Mouse (Mus musculus): ENCODE results near the gene Dbndd2. TPM values are rescaled to one million over a fixed set of nuclear protein-coding genes. Genes with fewer than 3 reads are reported as not detected.

The Dbndd2 gene
- polyA plus RNA-seq, 2 experiments: 4.0 to 5.8 TPM

- Histone ChIP-seq H3K4me3 (ENCODE audit: insufficient read depth in 1 of 2, low read depth in 2 of 2, low read length in 2 of 2) (no peak overlapping the region), H3K9me3 (ENCODE audit: control insufficient read depth, low read length) (no peaks in the 10 kb centered on the region), H3K27me3 (ENCODE audit: control insufficient read depth, insufficient read depth, low read length) (peaks cover 14% of the 10 kb centered on the region), H3K27ac (no peak overlapping the region), H3K36me3 (replicated peaks; ENCODE audit: control insufficient read depth, insufficient read depth, low read depth) (no peaks in the 10 kb centered on the region), H3K4me2 (ENCODE audit: low read depth) (no peak overlapping the region), H3K9ac (replicated peaks) (no peak overlapping the region), H3K4me1 (replicated peaks; ENCODE audit: control insufficient read depth in 2 of 2, insufficient read depth in 2 of 2, low read length in 1 of 2) (peaks cover 0 to 4% of the 10 kb centered on the region in 2 experiments; a peak in 1 of 4 replicates)
- ATAC-seq (ENCODE audit: insufficient read depth): no peak
- no peak for TF ChIP-seq EP300 (IDR thresholded peaks at IDR 0.05; ENCODE audit: low read depth)
- TF ChIP-seq CTCF (IDR thresholded peaks at IDR 0.05; ENCODE audit: low read depth): no peak
- no peak for DNase-seq (ENCODE audit: low read depth in 3 of 3, low spot score in 3 of 3)
- 77% methylated on average over 1 of the region's 1 CpGs for WGBS (ENCODE audit: insufficient replicate concordance)
These were observed 37.8 kb upstream of the Dbndd2 start for GRCm38 (mm10) chr2:164448140-164448539.

DNA sequence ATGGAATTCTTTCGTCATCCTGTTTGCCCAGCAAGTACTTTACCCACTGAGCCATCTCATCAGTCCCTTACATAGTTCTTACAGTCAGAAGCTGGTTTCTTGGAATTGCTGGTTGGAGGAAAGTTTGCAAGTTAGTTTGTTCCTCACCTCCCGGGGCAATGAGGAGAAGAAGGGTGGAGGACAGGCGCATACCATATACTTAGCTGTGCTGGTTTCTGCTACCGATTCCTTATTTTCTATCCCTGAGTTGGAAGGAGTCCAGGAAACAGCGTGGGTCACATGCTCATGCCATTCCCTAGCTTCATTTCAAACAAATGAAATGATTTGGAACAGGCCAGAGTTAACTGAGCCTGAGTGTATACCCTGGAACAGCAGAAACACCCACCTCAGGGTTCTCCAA, 37.0 kb upstream of the Dbndd2 start:
- H3K4me3 ChIP-seq (ENCODE audit: insufficient read depth in 1 of 2, low read depth in 2 of 2, low read length in 2 of 2): no peak overlapping the region
- TF ChIP-seq CTCF (IDR thresholded peaks at IDR 0.05; ENCODE audit: low read depth) (no peak), EP300 (IDR thresholded peaks at IDR 0.05; ENCODE audit: low read depth) (no peak)
- H3K36me3 ChIP-seq (replicated peaks; ENCODE audit: control insufficient read depth, insufficient read depth, low read depth): no peaks in the 10 kb centered on the region
- peaks cover 6% of the 10 kb centered on the region for H3K27me3 ChIP-seq (ENCODE audit: control insufficient read depth, insufficient read depth, low read length)
- no peak for ATAC-seq (ENCODE audit: insufficient read depth)
- WGBS (ENCODE audit: insufficient replicate concordance): 60% methylated on average over 5 of the region's 5 CpGs
- H3K9ac ChIP-seq (replicated peaks): no peak overlapping the region
- DNase-seq (ENCODE audit: low read depth in 3 of 3, low spot score in 3 of 3): no peak
- H3K9me3 ChIP-seq (ENCODE audit: control insufficient read depth, low read length): no peaks in the 10 kb centered on the region
- peaks cover 0 to under 1% of the 10 kb centered on the region in 2 experiments; a peak in 2 of 4 replicates for H3K4me1 ChIP-seq (replicated peaks; ENCODE audit: control insufficient read depth in 2 of 2, insufficient read depth in 2 of 2, low read length in 1 of 2)
- H3K27ac ChIP-seq: no peak overlapping the region
- H3K4me2 ChIP-seq (ENCODE audit: low read depth): no peak overlapping the region

GRCm38 (mm10) chr2:164449341-164450042, 36.4 kb upstream of the Dbndd2 start:
- Histone ChIP-seq H3K27ac (no peak overlapping the region), H3K36me3 (replicated peaks; ENCODE audit: control insufficient read depth, insufficient read depth, low read depth) (no peaks in the 10 kb centered on the region), H3K9me3 (ENCODE audit: control insufficient read depth, low read length) (no peaks in the 10 kb centered on the region), H3K27me3 (ENCODE audit: control insufficient read depth, insufficient read depth, low read length) (peaks cover 3% of the 10 kb centered on the region; the same call in 1 of the 2 replicates), H3K4me1 (replicated peaks; ENCODE audit: control insufficient read depth in 2 of 2, insufficient read depth in 2 of 2, low read length in 1 of 2) (peaks cover 0 to 3% of the 10 kb centered on the region in 2 experiments; a peak in 2 of 4 replicates), H3K9ac (replicated peaks) (no peak overlapping the region), H3K4me3 (ENCODE audit: insufficient read depth in 1 of 2, low read depth in 2 of 2, low read length in 2 of 2) (no peak overlapping the region), H3K4me2 (ENCODE audit: low read depth) (no peak overlapping the region)
- TF ChIP-seq EP300 (IDR thresholded peaks at IDR 0.05; ENCODE audit: low read depth): no peak
- no peak for TF ChIP-seq CTCF (IDR thresholded peaks at IDR 0.05; ENCODE audit: low read depth)
- 67% methylated on average over 14 of the region's 14 CpGs for WGBS (ENCODE audit: insufficient replicate concordance)
- ATAC-seq (ENCODE audit: insufficient read depth) (no peak), DNase-seq (ENCODE audit: low read depth in 3 of 3, low spot score in 3 of 3) (no peak)

DNA sequence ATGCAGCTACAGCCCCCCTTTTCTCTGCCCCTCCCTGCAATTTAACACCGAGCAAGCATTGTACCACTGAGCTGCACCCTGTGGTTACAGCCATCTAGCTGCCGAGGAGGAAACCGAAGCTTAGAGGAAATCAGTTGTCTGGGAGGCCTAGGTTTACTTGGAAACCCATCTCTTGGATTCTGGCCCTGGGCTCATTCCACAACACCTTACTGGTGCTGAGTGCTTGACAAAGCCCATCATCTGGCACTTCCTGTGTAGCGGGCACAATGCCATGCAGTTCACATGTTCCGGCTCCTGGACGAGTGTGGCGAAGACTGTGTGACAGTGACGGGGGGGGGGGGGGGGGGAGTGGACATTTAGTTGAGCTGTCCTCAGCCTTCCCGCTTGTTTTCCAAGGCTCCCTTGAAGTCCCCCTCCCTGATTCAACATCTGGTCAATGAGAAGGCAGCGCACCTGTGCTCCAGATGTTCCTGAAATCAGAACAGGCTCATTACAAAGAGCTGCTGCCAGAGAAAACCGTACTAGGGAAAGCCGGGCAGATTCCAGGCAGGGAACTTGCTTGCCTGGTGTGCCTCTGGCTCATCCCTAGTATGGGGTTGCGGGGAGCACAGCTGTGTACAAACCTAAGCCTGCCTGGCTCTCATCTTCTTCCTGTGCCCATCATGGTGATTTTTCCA, 33.8 kb upstream of the Dbndd2 start:
- Histone ChIP-seq H3K27me3 (ENCODE audit: control insufficient read depth, insufficient read depth, low read length) (no peaks in the 10 kb centered on the region), H3K9me3 (ENCODE audit: control insufficient read depth, low read length) (no peaks in the 10 kb centered on the region), H3K36me3 (replicated peaks; ENCODE audit: control insufficient read depth, insufficient read depth, low read depth) (no peaks in the 10 kb centered on the region), H3K27ac (no peak overlapping the region), H3K4me2 (ENCODE audit: low read depth) (no peak overlapping the region), H3K4me1 (replicated peaks; ENCODE audit: control insufficient read depth in 2 of 2, insufficient read depth in 2 of 2, low read length in 1 of 2) (peaks cover 0 to 8% of the 10 kb centered on the region in 2 experiments; a peak in 1 of 4 replicates), H3K9ac (replicated peaks) (no peak overlapping the region), H3K4me3 (ENCODE audit: insufficient read depth in 1 of 2, low read depth in 2 of 2, low read length in 2 of 2) (no peak overlapping the region)
- TF ChIP-seq CTCF (IDR thresholded peaks at IDR 0.05; ENCODE audit: low read depth): no peak
- no peak for TF ChIP-seq EP300 (IDR thresholded peaks at IDR 0.05; ENCODE audit: low read depth)
- ATAC-seq (ENCODE audit: insufficient read depth) (no peak), DNase-seq (ENCODE audit: low read depth in 3 of 3, low spot score in 3 of 3) (no peak)
- 54% methylated on average over 11 of the region's 13 CpGs for WGBS (ENCODE audit: insufficient replicate concordance)

GRCm38 (mm10) chr2:164453047-164453757, 32.7 kb upstream of the Dbndd2 start:
- Histone ChIP-seq H3K27ac (no peak overlapping the region), H3K4me1 (replicated peaks; ENCODE audit: control insufficient read depth in 2 of 2, insufficient read depth in 2 of 2, low read length in 1 of 2) (peaks cover 0 to 8% of the 10 kb centered on the region in 2 experiments; a peak in 1 of 4 replicates), H3K9ac (replicated peaks) (no peak overlapping the region), H3K4me3 (ENCODE audit: insufficient read depth in 1 of 2, low read depth in 2 of 2, low read length in 2 of 2) (no peak overlapping the region), H3K36me3 (replicated peaks; ENCODE audit: control insufficient read depth, insufficient read depth, low read depth) (no peaks in the 10 kb centered on the region), H3K9me3 (ENCODE audit: control insufficient read depth, low read length) (no peaks in the 10 kb centered on the region), H3K27me3 (ENCODE audit: control insufficient read depth, insufficient read depth, low read length) (no peaks in the 10 kb centered on the region), H3K4me2 (ENCODE audit: low read depth) (no peak overlapping the region)
- ATAC-seq (ENCODE audit: insufficient read depth) (no peak), DNase-seq (ENCODE audit: low read depth in 3 of 3, low spot score in 3 of 3) (no peak)
- TF ChIP-seq CTCF (IDR thresholded peaks at IDR 0.05; ENCODE audit: low read depth) (no peak), EP300 (IDR thresholded peaks at IDR 0.05; ENCODE audit: low read depth) (no peak)
- WGBS (ENCODE audit: insufficient replicate concordance): 61% methylated on average over 14 of the region's 14 CpGs

Data from liver, embryonic 14.5 days (tissue).